Mouse (Mus musculus) thymus, adult 2 months (tissue): ENCODE data around the gene Muc1.

ENCODE experiments used
- CTCF ChIP-seq: fragments of 200-500 bp; IDR thresholded peaks from 2 replicates; pipeline ENCODE4 v1.5.1; 2012; ENCODE audit warnings: mild to moderate bottlenecking, control low read depth, low read length, moderate library complexity, borderline replicate concordance; ENCODE audit not compliant: control insufficient read depth, poor library complexity, insufficient read depth; ENCODE audit errors: extremely low read depth
- POLR2A ChIP-seq: fragments of 200-500 bp; IDR thresholded peaks from 2 replicates; pipeline ENCODE4 v1.6.1; 2012; ENCODE audit warnings: mild to moderate bottlenecking, low read length, control low read depth, moderate library complexity; ENCODE audit not compliant: control insufficient read depth, poor library complexity, insufficient read depth; ENCODE audit errors: extremely low read depth

GRCm38 (mm10) chr3:89277281-89278021 is 48.6 kb downstream of the Muc1 start:
- TF ChIP-seq CTCF (no peak), POLR2A (no peak)
